Mouse (Mus musculus) hindbrain, postnatal 0 days (tissue): ENCODE results near the gene Pycr2. TPM values are rescaled to one million over a fixed set of nuclear protein-coding genes. Genes with fewer than 3 reads are reported as not detected.

ENCODE experiments used
- ATAC-seq: fragments of 200-750 bp; cut with Nextera tagmentation; 2 replicates; pipeline ENCODE4 v1.8.0; 2017; ENCODE audit warnings: mild to moderate bottlenecking, moderate TSS enrichment, moderate library complexity
- DNase-seq: peaks from one replicate; pipeline ENCODE4 v3.0.0-alpha.2; 2015; ENCODE audit warnings: low spot score
- H3K27ac ChIP-seq: fragments of 300-500 bp; sonication (generic); 2 replicates; pipeline ENCODE4 v1.5.1; 2014; ENCODE audit warnings: mild to moderate bottlenecking
- H3K27me3 ChIP-seq: fragments of 300-500 bp; sonication (generic); 2 replicates; pipeline ENCODE4 v1.6.1; 2014; ENCODE audit warnings: low read length, mixed read lengths; ENCODE audit not compliant: insufficient read depth
- H3K36me3 ChIP-seq: fragments of 300-500 bp; sonication (generic); 2 replicates; pipeline ENCODE4 v1.6.1; 2014; ENCODE audit warnings: low read length, mixed read lengths; ENCODE audit not compliant: insufficient read depth
- H3K4me1 ChIP-seq: fragments of 300-500 bp; sonication (generic); 2 replicates; pipeline ENCODE4 v1.6.1; 2014; ENCODE audit warnings: antibody characterized with exemption, low read length, mixed read lengths; ENCODE audit not compliant: insufficient read depth
- H3K4me2 ChIP-seq: fragments of 300-500 bp; sonication (generic); 2 replicates; pipeline ENCODE4 v1.6.1; 2014; ENCODE audit warnings: low read depth, mild to moderate bottlenecking, low read length, moderate library complexity, mixed read lengths
- H3K4me3 ChIP-seq: fragments of 300-500 bp; sonication (generic); 2 replicates; pipeline ENCODE4 v1.5.1; 2014; ENCODE audit warnings: low read length
- H3K9ac ChIP-seq: fragments of 300-500 bp; sonication (generic); replicated peaks from 2 replicates; pipeline ENCODE4 v1.6.1; 2014; ENCODE audit warnings: mild to moderate bottlenecking, low read length, moderate library complexity, mixed read lengths
- H3K9me3 ChIP-seq: fragments of 300-500 bp; sonication (generic); 2 replicates; pipeline ENCODE4 v1.6.1; 2016; ENCODE audit warnings: low read length, mixed read lengths
- CTCF ChIP-seq: IDR thresholded peaks from 2 replicates; pipeline ENCODE4 v1.5.1; 2016; ENCODE audit warnings: antibody characterized with exemption, control low read depth, low read depth
- WGBS: fragments of 180-500 bp; shearing (Covaris S2); extraction: QIAGEN DNeasy Blood & Tissue Kit; methylation state at CpG from one replicate; pipeline ENCODE4 v1.1.7; 2014; 5-methylcytosine and 5-hydroxymethylcytosine counted together
- polyA plus RNA-seq: library from polyadenylated mRNA; unstranded; fragments of >200 nt; fragmentation: Nextera tagmentation; extraction: Ambion mirVana; gene quantifications from 2 replicates; pipeline ENCODE4 v1.2.1, GENCODE M21; 2015
- total RNA-seq: library from RNA; depleted of rRNA; stranded (reverse); fragments of >200 nt; gene quantifications from 2 replicates; pipeline ENCODE4 v1.2.3, GENCODE M21; 2014; rRNA removed

The Pycr2 gene
- total RNA-seq, result 70.2 and 76.1 TPM in 2 replicates
- 63.4 and 64.7 TPM in 2 replicates for polyA plus RNA-seq

GRCm38 (mm10) chr1:180904039-180904814, at the start of gene Pycr2:
Gene Pycr2 (plus strand): TSS chr1:180904293.
- TF ChIP-seq CTCF, result no peak
- Histone ChIP-seq H3K4me2 (peak within 1 kb of the TSS; percentile 92), H3K27me3 (no peaks in the 10 kb centered on the region), H3K9ac (peak within 1 kb of the TSS; percentile 84), H3K27ac (peak within 1 kb of the TSS; percentile 92), H3K4me3 (peak within 1 kb of the TSS; percentile 83), H3K4me1 (peaks cover 6% of the 10 kb centered on the region; the same call in 1 of the 2 replicates), H3K36me3 (peaks cover 17% of the 10 kb centered on the region), H3K9me3 (no peaks in the 10 kb centered on the region)
- under 1% methylated on average over 52 of the region's 52 CpGs for WGBS
- DNase-seq (peak; percentile 97), ATAC-seq (peak; percentile 98)

- no peak overlapping the region for H3K27ac ChIP-seq
- H3K4me1 ChIP-seq, result no peaks in the 10 kb centered on the region
- no peak for TF ChIP-seq CTCF
- no peaks in the 10 kb centered on the region for H3K9me3 ChIP-seq
- no peak overlapping the region for H3K4me3 ChIP-seq
- ATAC-seq (no peak), DNase-seq (no peak)
- H3K27me3 ChIP-seq, result no peaks in the 10 kb centered on the region
- no peak overlapping the region for H3K9ac ChIP-seq
- H3K4me2 ChIP-seq, result no peak overlapping the region
- H3K36me3 ChIP-seq, result peaks cover 47% of the 10 kb centered on the region
These were observed 45.3 kb upstream of the Pycr2 start for GRCm38 (mm10) chr1:180858763-180859162.

- DNase-seq, result no peak
- no peak overlapping the region for H3K27ac ChIP-seq
- peaks cover 53% of the 10 kb centered on the region for H3K36me3 ChIP-seq
- H3K4me2 ChIP-seq, result no peak overlapping the region
- H3K4me1 ChIP-seq, result no peaks in the 10 kb centered on the region
- H3K27me3 ChIP-seq, result no peaks in the 10 kb centered on the region
- no peak for TF ChIP-seq CTCF
- no peak overlapping the region for H3K9ac ChIP-seq
- no peak for ATAC-seq
- H3K4me3 ChIP-seq, result no peak overlapping the region
- 89% methylated on average over 6 of the region's 6 CpGs for WGBS
- H3K9me3 ChIP-seq, result no peaks in the 10 kb centered on the region
These were observed 44.1 kb upstream of the Pycr2 start for GRCm38 (mm10) chr1:180860030-180860429.

DNA sequence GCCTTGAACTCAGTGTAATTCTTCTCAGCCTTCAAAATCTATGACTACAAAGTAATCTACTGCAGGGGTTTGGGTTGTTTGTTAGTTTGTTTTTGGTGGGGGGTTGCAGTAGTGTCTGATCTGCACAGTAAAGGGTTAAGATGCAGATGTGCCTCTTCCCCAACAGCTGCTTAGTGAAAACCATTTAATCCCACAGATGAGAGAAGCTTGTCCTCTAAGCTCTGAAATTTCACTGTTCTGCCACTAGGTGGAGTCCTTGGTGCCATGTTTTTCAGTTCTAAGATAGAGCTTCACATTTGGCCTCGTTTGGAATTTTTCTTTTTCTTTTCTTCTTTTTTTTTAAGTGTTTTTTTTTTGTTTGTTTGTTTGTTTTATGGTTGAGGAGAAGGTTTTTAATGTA, 40.5 kb upstream of the Pycr2 start:
- 6% methylated on average over 1 of the region's 1 CpGs for WGBS
- DNase-seq, result peak; percentile 73
- ATAC-seq, result peak; percentile 55; the same call in 1 of the 2 replicates

GRCm38 (mm10) chr1:180866001-180866400, 38.1 kb upstream of the Pycr2 start:
- Histone ChIP-seq H3K4me2 (no peak overlapping the region), H3K27ac (peak overlapping the region; percentile 1; the same call in 1 of the 2 replicates), H3K9ac (no peak overlapping the region), H3K4me1 (no peaks in the 10 kb centered on the region), H3K27me3 (no peaks in the 10 kb centered on the region), H3K9me3 (no peaks in the 10 kb centered on the region), H3K4me3 (no peak overlapping the region), H3K36me3 (peaks cover 41% of the 10 kb centered on the region)
- WGBS, result 73% methylated on average over 7 of the region's 7 CpGs
- DNase-seq (peak; percentile 51), ATAC-seq (no peak)
- TF ChIP-seq CTCF, result no peak

More for the DNA sequence above, 40.5 kb upstream of the Pycr2 start:
- H3K4me2 ChIP-seq, result no peak overlapping the region
- H3K27ac ChIP-seq, result no peak overlapping the region
- no peaks in the 10 kb centered on the region for H3K27me3 ChIP-seq
- H3K9me3 ChIP-seq, result no peaks in the 10 kb centered on the region
- peaks cover 57% of the 10 kb centered on the region for H3K36me3 ChIP-seq
- peak; percentile 81 for TF ChIP-seq CTCF
- no peak overlapping the region for H3K9ac ChIP-seq
- H3K4me1 ChIP-seq, result no peaks in the 10 kb centered on the region
- H3K4me3 ChIP-seq, result no peak overlapping the region

DNA sequence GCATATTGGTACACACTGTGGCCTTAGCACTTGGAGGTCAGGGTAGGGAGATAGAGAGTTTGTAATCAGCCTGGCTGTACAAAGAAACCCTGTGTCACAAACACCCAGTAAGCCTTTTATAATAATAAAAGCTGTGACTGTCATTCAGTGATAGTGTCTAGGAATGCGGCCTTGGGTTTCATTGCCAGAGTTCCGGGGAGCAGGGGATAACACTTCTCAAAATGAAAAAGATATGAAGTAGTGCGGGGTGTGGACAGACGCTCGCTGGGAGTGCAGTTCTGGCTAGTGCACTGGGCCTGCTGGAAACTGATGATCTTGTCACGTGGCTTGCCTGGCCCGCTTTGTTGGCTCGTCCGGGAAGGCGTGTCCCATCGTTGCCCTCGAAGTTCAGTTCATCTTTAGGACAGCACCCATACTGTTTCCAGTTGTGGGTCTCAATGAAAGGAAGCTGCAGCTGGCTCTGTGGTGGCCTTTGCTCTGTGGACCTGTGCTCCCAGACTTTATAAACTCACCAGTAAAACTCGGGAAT, 33.9 kb upstream of the Pycr2 start:
- WGBS, result 72% methylated on average over 13 of the region's 13 CpGs
- no peak for TF ChIP-seq CTCF
- Histone ChIP-seq H3K27me3 (no peaks in the 10 kb centered on the region), H3K27ac (no peak overlapping the region), H3K9me3 (no peaks in the 10 kb centered on the region), H3K4me2 (no peak overlapping the region), H3K4me3 (no peak overlapping the region), H3K9ac (no peak overlapping the region), H3K4me1 (no peaks in the 10 kb centered on the region), H3K36me3 (peaks cover 15% of the 10 kb centered on the region; the same call in 1 of the 2 replicates)
- ATAC-seq (no peak), DNase-seq (no peak)
